Mouse (Mus musculus): ENCODE measurements at regions not wholly inside any gene's neighbourhood (a gene's known extent, or its start where the extent isn't known, plus 50 kb on each side); places are given as distances from the start of the nearest gene placed in this dataset.

DNA sequence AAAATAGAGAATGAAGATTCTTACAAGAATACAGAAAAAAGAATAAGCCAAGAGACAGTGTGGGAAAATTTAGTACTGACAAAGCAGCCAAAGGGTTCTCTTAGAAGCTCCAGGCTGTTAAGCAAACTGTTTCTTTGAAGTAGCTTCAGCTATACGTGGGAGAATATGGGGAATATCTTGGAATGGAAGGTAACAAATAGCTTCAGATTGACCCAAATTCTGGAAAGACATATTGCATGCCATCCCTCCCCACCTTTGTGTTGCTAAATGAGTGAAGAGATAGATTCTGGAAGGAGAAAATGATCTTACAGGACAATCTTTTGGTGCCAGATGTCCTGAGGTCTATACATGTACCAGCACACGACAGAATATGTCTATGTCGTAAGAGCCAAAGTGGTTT lies 591.9 kb upstream of the Cdh6 start:
- WGBS = 84% methylated on average over 3 of the region's 3 CpGs
- H3K27me3 ChIP-seq (ENCODE audit: control insufficient read depth, insufficient read depth, low read depth, low read length) = no peaks in the 10 kb centered on the region

DNA sequence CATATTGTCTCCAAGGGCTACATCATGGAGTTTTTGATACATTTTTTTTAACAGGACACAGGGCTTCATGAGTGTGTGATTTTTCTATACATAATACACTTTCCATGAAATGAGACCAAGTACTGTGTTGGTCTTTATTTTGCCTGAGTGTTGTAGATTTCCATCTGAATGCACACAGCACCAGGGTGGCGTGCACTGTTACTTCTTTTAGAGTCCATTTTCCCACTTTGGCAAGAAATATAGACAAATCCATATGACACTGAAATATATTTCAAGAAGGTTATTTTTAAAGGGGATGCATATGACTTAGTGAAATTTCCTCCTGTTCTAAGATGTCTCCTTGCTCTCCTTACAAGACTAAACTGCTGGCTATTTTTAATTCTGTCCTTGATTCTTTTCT lies 591.1 kb upstream of the Cdh6 start:
- H3K4me3 ChIP-seq (ENCODE audit: low read depth, low read length) = no peak overlapping the region
- 80% methylated on average over 1 of the region's 1 CpGs for WGBS
- no peaks in the 10 kb centered on the region for H3K27me3 ChIP-seq (ENCODE audit: control insufficient read depth, insufficient read depth, low read depth, low read length)
- H3K36me3 ChIP-seq (ENCODE audit: control insufficient read depth, insufficient read depth, low read length) = no peaks in the 10 kb centered on the region
- no peak overlapping the region for H3K27ac ChIP-seq (ENCODE audit: low read length)
- H3K9ac ChIP-seq (ENCODE audit: low read depth, low read length) = no peak overlapping the region
- ATAC-seq = no peak
- no peak overlapping the region for H3K4me2 ChIP-seq (ENCODE audit: low read length)
- no peaks in the 10 kb centered on the region for H3K9me3 ChIP-seq (replicated peaks; ENCODE audit: control insufficient read depth, low read length, poor library complexity, severe bottlenecking)
- no peaks in the 10 kb centered on the region for H3K4me1 ChIP-seq (ENCODE audit: control insufficient read depth, insufficient read depth, low read length)

More for the DNA sequence above, 591.9 kb upstream of the Cdh6 start:
- no peak overlapping the region for H3K4me2 ChIP-seq (ENCODE audit: low read length)
- no peaks in the 10 kb centered on the region for H3K9me3 ChIP-seq (replicated peaks; ENCODE audit: control insufficient read depth, low read length, poor library complexity, severe bottlenecking)
- no peaks in the 10 kb centered on the region for H3K36me3 ChIP-seq (ENCODE audit: control insufficient read depth, insufficient read depth, low read length)
- H3K4me1 ChIP-seq (ENCODE audit: control insufficient read depth, insufficient read depth, low read length) = no peaks in the 10 kb centered on the region
- no peak overlapping the region for H3K4me3 ChIP-seq (ENCODE audit: low read depth, low read length)
- no peak for ATAC-seq
- no peak overlapping the region for H3K27ac ChIP-seq (ENCODE audit: low read length)
- H3K9ac ChIP-seq (ENCODE audit: low read depth, low read length) = no peak overlapping the region

DNA sequence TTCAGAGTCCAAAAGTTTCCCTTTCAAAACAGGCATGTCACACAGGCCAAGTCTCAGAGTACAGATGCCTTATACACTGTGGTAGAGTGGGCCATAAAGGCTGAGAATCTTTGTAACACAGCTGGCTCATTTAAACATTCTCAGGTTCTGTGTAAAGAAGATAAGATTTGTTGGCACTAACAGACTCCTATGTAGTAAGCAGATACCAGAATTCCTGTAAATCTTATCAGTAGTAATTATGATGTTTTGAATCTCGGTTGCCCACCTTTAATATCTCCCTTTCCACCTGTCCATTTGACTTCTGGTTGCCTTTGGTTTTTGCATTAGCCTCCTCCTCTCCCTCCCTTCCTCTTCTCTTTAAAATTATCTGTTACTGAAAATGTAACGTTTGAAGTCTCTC lies 573.1 kb upstream of the Cdh6 start:
- no peaks in the 10 kb centered on the region for H3K9me3 ChIP-seq (replicated peaks; ENCODE audit: control insufficient read depth, low read length, poor library complexity, severe bottlenecking)
- ATAC-seq = no peak
- no peak overlapping the region for H3K9ac ChIP-seq (ENCODE audit: low read depth, low read length)
- H3K4me1 ChIP-seq (ENCODE audit: control insufficient read depth, insufficient read depth, low read length) = no peaks in the 10 kb centered on the region
- no peaks in the 10 kb centered on the region for H3K27me3 ChIP-seq (ENCODE audit: control insufficient read depth, insufficient read depth, low read depth, low read length)
- no peak overlapping the region for H3K4me3 ChIP-seq (ENCODE audit: low read depth, low read length)
- WGBS = 88% methylated on average over 2 of the region's 2 CpGs
- H3K27ac ChIP-seq (ENCODE audit: low read length) = no peak overlapping the region
- H3K36me3 ChIP-seq (ENCODE audit: control insufficient read depth, insufficient read depth, low read length) = no peaks in the 10 kb centered on the region
- H3K4me2 ChIP-seq (ENCODE audit: low read length) = no peak overlapping the region

DNA sequence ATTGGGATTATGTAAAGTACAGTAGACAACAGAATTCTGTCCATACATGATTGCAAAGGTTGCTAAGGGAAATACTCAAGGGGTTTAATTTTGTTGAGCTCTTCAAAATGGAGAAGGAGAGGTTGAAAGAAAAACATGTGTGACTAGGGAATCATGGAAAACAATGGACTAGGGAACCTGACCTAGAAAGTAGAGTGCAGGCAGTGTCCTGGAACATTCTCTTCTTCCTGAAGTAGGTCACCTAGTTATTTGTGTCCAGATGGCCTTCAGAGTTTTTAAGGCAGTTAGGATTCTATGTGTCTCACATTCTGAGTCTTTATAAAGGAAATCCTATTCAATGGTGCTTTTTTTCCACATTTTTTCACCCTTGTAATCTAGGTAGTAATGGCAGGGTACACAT lies 532.8 kb upstream of the Cdh6 start:
- no peak for ATAC-seq
- Histone ChIP-seq H3K27me3 (ENCODE audit: control insufficient read depth, insufficient read depth, low read depth, low read length) (no peaks in the 10 kb centered on the region), H3K27ac (ENCODE audit: low read length) (no peak overlapping the region)

DNA sequence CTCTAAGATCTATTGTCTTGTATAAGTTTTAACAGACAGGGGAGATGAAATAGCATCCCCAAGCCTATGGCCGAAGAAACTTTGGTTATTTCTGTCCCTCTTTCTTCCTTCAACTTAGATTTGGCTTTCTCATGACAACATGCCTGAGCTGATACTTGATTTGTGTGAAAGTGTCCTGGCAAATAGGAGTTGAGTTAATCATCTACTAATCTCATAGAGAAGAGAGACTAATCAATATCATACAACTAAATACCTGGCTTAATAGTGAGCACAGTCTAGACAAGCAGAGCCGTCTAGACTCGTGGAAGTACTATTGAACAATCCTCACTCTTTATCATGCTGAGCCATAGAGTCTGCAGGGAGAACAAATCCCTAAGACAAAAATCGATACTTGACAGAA lies 531.7 kb upstream of the Cdh6 start:
- Histone ChIP-seq H3K4me3 (ENCODE audit: low read depth, low read length) (no peak overlapping the region), H3K9ac (ENCODE audit: low read depth, low read length) (no peak overlapping the region), H3K27ac (ENCODE audit: low read length) (no peak overlapping the region), H3K36me3 (ENCODE audit: control insufficient read depth, insufficient read depth, low read length) (no peaks in the 10 kb centered on the region), H3K4me2 (ENCODE audit: low read length) (no peak overlapping the region), H3K4me1 (ENCODE audit: control insufficient read depth, insufficient read depth, low read length) (no peaks in the 10 kb centered on the region), H3K9me3 (replicated peaks; ENCODE audit: control insufficient read depth, low read length, poor library complexity, severe bottlenecking) (no peaks in the 10 kb centered on the region), H3K27me3 (ENCODE audit: control insufficient read depth, insufficient read depth, low read depth, low read length) (no peaks in the 10 kb centered on the region)
- ATAC-seq = no peak
- WGBS = 87% methylated on average over 4 of the region's 4 CpGs

More for the DNA sequence above, 532.8 kb upstream of the Cdh6 start:
- no peak overlapping the region for H3K4me2 ChIP-seq (ENCODE audit: low read length)
- H3K36me3 ChIP-seq (ENCODE audit: control insufficient read depth, insufficient read depth, low read length) = no peaks in the 10 kb centered on the region
- H3K4me3 ChIP-seq (ENCODE audit: low read depth, low read length) = no peak overlapping the region
- no peak overlapping the region for H3K9ac ChIP-seq (ENCODE audit: low read depth, low read length)
- H3K4me1 ChIP-seq (ENCODE audit: control insufficient read depth, insufficient read depth, low read length) = no peaks in the 10 kb centered on the region
- H3K9me3 ChIP-seq (replicated peaks; ENCODE audit: control insufficient read depth, low read length, poor library complexity, severe bottlenecking) = no peaks in the 10 kb centered on the region

DNA sequence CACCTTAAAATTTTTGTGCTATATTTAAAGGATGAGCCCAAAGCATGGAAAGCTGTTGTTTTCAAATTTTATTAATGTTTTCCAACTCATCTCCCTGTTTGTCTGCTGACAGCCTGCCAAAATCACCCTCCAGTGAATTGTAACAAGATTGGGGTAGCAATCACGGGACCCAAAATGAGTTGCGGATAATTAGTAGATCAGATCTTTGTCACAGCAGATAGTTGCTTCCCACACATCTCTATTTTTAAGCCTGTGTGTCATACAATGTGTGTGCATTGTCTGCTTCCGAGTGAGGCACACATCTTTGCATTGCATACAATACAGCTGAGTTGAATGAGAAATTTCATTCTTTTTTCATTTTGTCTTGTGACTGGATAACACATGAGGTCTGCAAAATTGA lies 494.7 kb upstream of the Cdh6 start:
- H3K4me2 ChIP-seq (ENCODE audit: low read length) = no peak overlapping the region
- ATAC-seq = no peak
- no peaks in the 10 kb centered on the region for H3K36me3 ChIP-seq (ENCODE audit: control insufficient read depth, insufficient read depth, low read length)
- no peaks in the 10 kb centered on the region for H3K9me3 ChIP-seq (replicated peaks; ENCODE audit: control insufficient read depth, low read length, poor library complexity, severe bottlenecking)
- no peak overlapping the region for H3K27ac ChIP-seq (ENCODE audit: low read length)
- H3K9ac ChIP-seq (ENCODE audit: low read depth, low read length) = no peak overlapping the region
- no peaks in the 10 kb centered on the region for H3K4me1 ChIP-seq (ENCODE audit: control insufficient read depth, insufficient read depth, low read length)
- 52% methylated on average over 3 of the region's 3 CpGs for WGBS
- H3K4me3 ChIP-seq (ENCODE audit: low read depth, low read length) = no peak overlapping the region
- H3K27me3 ChIP-seq (ENCODE audit: control insufficient read depth, insufficient read depth, low read depth, low read length) = no peaks in the 10 kb centered on the region

DNA sequence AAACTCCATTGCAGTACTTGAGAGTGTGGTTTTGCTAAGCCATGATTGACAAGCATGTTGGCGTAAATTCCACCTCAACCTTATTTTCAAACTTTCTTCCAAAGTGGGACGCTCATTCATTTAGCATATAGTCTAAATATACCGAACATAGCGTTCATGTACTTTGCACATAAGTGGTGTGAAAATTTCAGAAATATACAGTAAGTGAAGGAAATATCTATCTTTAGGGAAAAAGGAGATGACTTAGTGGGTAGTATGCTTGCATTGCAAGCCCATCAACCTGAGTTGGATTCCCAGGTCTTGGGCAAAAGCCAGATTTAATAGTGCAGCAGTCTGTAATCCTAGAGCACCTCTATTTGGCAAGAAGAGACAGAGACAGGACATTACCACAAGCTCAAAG lies 493.8 kb upstream of the Cdh6 start:
- H3K4me2 ChIP-seq (ENCODE audit: low read length) = no peak overlapping the region
- WGBS = 96% methylated on average over 4 of the region's 4 CpGs
- H3K27ac ChIP-seq (ENCODE audit: low read length) = no peak overlapping the region
- H3K4me1 ChIP-seq (ENCODE audit: control insufficient read depth, insufficient read depth, low read length) = no peaks in the 10 kb centered on the region
- no peaks in the 10 kb centered on the region for H3K27me3 ChIP-seq (ENCODE audit: control insufficient read depth, insufficient read depth, low read depth, low read length)
- no peaks in the 10 kb centered on the region for H3K36me3 ChIP-seq (ENCODE audit: control insufficient read depth, insufficient read depth, low read length)
- no peak for ATAC-seq
- no peak overlapping the region for H3K9ac ChIP-seq (ENCODE audit: low read depth, low read length)
- no peak overlapping the region for H3K4me3 ChIP-seq (ENCODE audit: low read depth, low read length)
- H3K9me3 ChIP-seq (replicated peaks; ENCODE audit: control insufficient read depth, low read length, poor library complexity, severe bottlenecking) = no peaks in the 10 kb centered on the region

DNA sequence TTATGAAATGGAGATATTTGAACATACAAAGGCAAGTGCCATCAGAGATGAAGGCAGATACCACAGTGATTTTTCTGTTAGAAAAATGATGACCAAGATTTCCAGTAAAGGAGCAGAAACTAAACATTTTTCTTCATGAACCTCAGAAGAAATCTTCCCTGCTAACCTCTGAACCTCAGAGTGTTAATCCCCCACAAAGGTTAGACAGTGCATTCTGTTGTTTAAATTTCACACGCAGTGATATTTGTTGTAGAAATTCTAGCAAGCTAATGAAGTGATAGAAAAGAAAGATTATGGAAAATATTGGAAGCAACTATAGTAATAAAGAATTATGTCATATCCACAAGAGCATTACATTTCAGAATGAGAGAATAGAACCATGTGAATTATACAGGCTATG lies 488.8 kb upstream of the Cdh6 start:
- Histone ChIP-seq H3K4me2 (ENCODE audit: low read length) (no peak overlapping the region), H3K4me3 (ENCODE audit: low read depth, low read length) (no peak overlapping the region), H3K9ac (ENCODE audit: low read depth, low read length) (no peak overlapping the region), H3K27ac (ENCODE audit: low read length) (no peak overlapping the region), H3K9me3 (replicated peaks; ENCODE audit: control insufficient read depth, low read length, poor library complexity, severe bottlenecking) (0 out of 2 replicates have a peak, but pooled peaks cover 2% of the 10 kb centered on the region), H3K4me1 (ENCODE audit: control insufficient read depth, insufficient read depth, low read length) (no peaks in the 10 kb centered on the region), H3K27me3 (ENCODE audit: control insufficient read depth, insufficient read depth, low read depth, low read length) (no peaks in the 10 kb centered on the region), H3K36me3 (ENCODE audit: control insufficient read depth, insufficient read depth, low read length) (no peaks in the 10 kb centered on the region)
- no peak for ATAC-seq
- WGBS = 77% methylated on average over 1 of the region's 1 CpGs

DNA sequence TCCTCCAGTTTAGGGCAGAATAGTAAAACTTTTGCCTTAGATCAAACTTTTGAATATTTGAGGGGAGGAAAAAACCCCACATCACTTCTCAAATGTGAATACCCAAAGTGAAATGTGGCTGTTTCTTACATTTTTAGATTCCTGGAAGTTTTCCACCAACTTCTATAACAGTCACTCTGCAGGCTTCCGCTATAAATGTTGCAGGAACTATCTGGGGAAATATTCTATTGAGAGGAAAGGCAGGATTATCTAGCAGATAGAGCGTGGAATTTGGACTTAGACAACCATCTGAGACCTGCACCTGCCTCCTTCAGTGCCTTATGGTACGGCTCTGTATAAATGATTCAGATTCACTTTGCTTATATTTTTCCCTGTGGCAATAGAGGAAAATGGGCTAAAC lies 481.6 kb upstream of the Cdh6 start:
- no peaks in the 10 kb centered on the region for H3K9me3 ChIP-seq (replicated peaks; ENCODE audit: control insufficient read depth, low read length, poor library complexity, severe bottlenecking)
- no peak overlapping the region for H3K27ac ChIP-seq (ENCODE audit: low read length)
- no peak overlapping the region for H3K4me3 ChIP-seq (ENCODE audit: low read depth, low read length)
- no peaks in the 10 kb centered on the region for H3K36me3 ChIP-seq (ENCODE audit: control insufficient read depth, insufficient read depth, low read length)
- H3K9ac ChIP-seq (ENCODE audit: low read depth, low read length) = no peak overlapping the region
- no peaks in the 10 kb centered on the region for H3K27me3 ChIP-seq (ENCODE audit: control insufficient read depth, insufficient read depth, low read depth, low read length)
- H3K4me2 ChIP-seq (ENCODE audit: low read length) = no peak overlapping the region
- H3K4me1 ChIP-seq (ENCODE audit: control insufficient read depth, insufficient read depth, low read length) = no peaks in the 10 kb centered on the region
- no peak for ATAC-seq
- WGBS = 73% methylated on average over 3 of the region's 3 CpGs
